Mouse (Mus musculus) right cerebral cortex, postnatal 14 days (tissue): ENCODE results near the gene Ap3d1.

Experiments used
- DNase-seq: peaks from one replicate; pipeline ENCODE4 v3.0.0; 2022

Gene Ap3d1

GRCm38 (mm10) chr10:80680260-80680696 is 61.8 kb downstream of the Ap3d1 start:
- DNase-seq = no peak

- no peak for DNase-seq
Measured at GRCm38 (mm10) chr10:80679556-80680259, 62.4 kb downstream of the Ap3d1 start.

GRCm38 (mm10) chr10:80678601-80679377 is 63.3 kb downstream of the Ap3d1 start:
- DNase-seq = no peak

- peak; percentile 87 for DNase-seq
Measured at GRCm38 (mm10) chr10:80677942-80678436, 64.1 kb downstream of the Ap3d1 start, which contains the start of gene Mknk2. Gene Mknk2 (minus strand): TSS chr10:80678112.

- DNase-seq = no peak
Measured at GRCm38 (mm10) chr10:80677128-80677875, 64.8 kb downstream of the Ap3d1 start.

- DNase-seq = peak; percentile 99
Measured at GRCm38 (mm10) chr10:80676198-80676928, 65.7 kb downstream of the Ap3d1 start.

GRCm38 (mm10) chr10:80675405-80676197 is 66.5 kb downstream of the Ap3d1 start:
- DNase-seq = no peak

GRCm38 (mm10) chr10:80674851-80675404 is 67.1 kb downstream of the Ap3d1 start:
- DNase-seq = no peak

- DNase-seq = no peak
Measured at GRCm38 (mm10) chr10:80674161-80674711, 67.8 kb downstream of the Ap3d1 start.

GRCm38 (mm10) chr10:80673690-80674089 is 68.4 kb downstream of the Ap3d1 start:
- no peak for DNase-seq

GRCm38 (mm10) chr10:80671936-80672690 is 70.0 kb downstream of the Ap3d1 start:
- DNase-seq = no peak

GRCm38 (mm10) chr10:80671251-80671650 is 70.8 kb downstream of the Ap3d1 start:
- no peak for DNase-seq

GRCm38 (mm10) chr10:80670531-80670930 is 71.5 kb downstream of the Ap3d1 start:
- no peak for DNase-seq

- no peak for DNase-seq
Measured at GRCm38 (mm10) chr10:80669737-80670485, 72.2 kb downstream of the Ap3d1 start.

- DNase-seq = no peak
Measured at GRCm38 (mm10) chr10:80669018-80669417, 73.0 kb downstream of the Ap3d1 start.

GRCm38 (mm10) chr10:80668614-80669013 is 73.5 kb downstream of the Ap3d1 start:
- DNase-seq = no peak

- no peak for DNase-seq
Measured at GRCm38 (mm10) chr10:80666837-80667412, 75.1 kb downstream of the Ap3d1 start.

- no peak for DNase-seq
Measured at GRCm38 (mm10) chr10:80665981-80666733, 75.9 kb downstream of the Ap3d1 start.
